Mouse (Mus musculus): ENCODE data around the gene Ror1.

The Ror1 gene

DNA sequence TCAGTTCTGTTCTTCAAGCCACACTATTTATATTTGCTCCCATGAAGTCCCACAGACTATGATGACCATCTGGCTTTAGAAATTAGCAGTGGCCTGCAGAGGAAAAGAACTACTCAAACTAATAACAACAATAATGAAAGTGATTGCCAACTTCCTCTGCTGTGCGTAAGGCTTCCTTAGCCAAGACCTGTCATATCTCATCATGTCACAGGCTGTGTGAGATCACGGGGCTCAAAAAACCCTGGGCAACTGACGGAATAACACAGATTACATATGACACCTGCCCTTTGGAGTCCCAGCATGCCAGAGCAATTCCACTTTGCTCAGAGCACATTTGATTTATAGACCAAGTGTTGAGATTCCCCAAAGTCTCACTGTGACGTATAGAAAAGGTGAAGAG is 123.4 kb downstream of the Ror1 start:
- DNase-seq, result no peak

DNA sequence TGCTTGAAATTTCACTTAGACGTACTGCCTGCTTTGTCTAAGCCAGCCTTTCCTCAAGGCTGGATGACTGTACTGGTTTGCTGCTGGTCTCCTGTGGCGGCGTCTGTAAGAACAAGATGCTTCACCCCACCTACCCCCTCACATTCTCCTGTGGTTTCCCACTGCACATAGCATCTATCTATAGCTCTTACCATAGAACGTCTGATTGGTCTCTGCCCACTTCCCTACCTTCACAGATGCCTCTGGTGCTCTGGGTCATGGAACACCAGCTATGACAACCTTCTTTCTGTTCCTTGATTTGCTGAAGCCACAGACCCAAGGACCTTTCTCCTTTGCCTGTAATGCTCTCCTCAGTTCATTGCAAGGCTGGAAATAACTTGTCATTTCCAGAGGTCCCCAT is 124.0 kb downstream of the Ror1 start:
- no peak for DNase-seq

DNA sequence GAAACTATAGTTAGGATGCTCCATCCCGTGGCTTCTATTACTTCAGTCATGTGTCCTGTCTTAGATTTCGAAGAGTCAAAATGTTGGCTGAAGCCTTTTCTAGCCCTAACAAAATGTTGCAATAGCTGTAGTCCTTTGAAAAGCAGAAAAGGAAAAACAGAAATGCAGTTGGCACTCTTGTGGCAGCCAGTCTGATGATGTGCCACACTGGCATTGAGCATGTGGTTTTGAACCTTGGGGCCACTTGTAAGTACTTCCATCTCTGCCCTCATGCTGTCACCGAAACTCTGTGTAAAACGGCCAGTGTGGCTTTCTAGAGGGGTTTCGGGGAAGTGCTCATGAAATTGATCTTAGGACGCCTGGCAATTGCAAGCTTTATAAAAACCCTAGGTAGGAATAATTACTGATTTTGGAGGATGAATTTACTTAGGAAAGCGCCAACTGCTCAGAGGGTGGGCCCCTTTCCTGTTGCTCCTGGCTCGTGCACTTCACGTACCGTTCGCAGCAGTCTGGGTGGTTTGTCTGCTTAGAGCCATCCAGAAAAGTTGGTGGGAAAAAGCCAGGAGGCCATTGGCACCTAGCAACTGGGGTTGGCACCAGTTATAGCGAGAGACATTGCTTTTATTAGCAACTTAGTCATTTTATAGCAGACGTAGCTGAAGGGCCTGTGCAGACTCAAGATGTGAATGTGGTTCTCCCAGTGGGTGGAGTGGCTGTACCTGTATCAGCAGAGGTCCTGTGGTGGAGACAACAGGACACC is 126.6 kb downstream of the Ror1 start:
- no peak for DNase-seq

DNA sequence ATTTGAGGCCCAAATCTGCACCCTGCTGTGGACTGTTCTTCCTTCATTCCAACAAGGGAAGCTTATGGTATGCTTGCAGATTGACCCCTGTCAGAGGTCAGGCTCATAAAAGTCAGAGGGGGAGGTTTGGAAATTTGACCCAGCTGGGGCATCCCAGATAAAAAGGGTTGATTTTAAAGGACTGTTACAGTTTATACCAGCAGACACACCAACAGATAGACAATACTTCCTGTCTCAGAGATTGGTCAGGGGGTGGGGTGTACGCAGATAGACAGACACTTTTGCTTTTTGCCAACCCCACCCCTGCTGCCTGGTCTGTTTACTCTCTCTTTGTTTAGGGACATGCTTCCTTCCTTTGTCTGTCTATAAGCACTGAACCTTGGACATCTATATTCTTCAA is 127.9 kb downstream of the Ror1 start:
- no peak for DNase-seq

DNA sequence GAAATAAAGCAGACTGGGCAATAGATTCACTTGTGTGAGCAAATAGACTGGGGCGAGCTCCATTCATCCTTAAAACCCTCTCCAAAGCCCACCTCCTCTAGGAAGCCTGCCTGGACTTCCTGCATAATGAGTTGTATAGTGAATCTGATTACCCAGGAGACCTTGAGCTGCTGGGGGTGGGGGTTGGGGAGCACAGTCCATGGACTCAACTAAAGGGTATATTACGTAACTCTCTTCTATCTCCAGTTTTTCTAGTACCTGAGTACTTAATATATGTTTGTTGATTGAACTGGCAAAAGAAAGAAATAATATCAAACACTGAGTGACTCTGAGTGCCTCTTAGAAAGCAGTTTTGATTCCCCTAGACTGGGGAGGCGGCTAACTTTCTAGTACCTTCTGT is 128.4 kb downstream of the Ror1 start:
- DNase-seq, result no peak

DNA sequence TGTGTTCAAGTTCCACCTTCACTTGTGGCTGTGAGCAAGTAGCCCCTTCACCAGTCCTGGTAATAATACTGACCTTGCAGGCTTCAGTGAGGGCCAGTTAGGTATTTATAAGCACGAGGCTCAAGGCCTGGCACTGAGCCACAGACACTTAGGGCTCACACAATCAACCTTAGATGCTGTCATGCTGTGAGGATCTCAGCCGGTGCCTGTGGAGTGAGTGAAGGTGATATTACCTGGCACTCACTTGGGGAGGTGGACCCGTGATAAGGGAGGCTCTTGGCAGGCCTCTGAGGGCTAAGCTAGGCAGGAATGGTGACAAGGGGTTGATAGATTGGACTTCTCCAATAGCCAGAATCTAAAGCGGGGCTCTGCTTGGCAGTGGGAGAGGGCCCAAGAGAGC is 131.0 kb downstream of the Ror1 start:
- DNase-seq, result no peak

DNA sequence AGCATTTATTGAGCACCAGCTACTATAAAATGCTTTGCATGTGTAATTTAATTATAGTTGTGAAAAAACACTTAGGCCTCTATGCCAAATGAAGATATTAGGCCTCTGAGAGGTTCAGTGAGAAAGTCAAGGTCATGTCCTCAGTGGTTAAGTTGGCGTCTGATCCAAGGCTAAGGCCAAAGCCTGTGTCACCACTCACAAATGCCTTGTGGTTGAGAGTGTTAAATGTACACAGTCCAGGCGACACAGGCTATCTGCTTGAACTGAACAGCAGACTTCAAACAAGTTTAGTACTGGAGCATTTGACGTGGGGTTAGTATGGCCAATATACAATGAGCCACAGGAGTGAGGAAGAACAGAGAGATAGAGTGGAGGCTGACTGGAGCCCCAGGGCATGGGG is 132.5 kb downstream of the Ror1 start:
- DNase-seq, result no peak

DNA sequence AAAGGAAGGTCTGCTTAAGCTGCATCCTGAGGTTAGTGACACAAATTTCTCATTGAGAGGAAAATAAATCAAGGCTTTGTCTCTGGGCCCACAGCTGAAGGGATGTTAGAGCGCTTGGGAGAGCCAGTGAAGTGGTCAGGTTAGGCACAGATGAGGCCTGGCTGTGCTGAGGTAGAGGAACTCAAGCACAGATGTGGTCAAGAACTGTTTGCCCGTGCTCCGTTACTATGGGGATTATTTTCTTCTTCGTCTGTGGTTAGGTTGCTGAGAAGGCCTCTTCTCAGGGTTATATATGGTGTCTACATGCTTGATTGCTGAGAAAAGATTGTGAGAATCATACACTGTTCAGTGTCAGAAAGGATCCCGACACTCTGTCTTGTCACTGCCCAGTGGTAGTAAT is 134.7 kb downstream of the Ror1 start:
- no peak for DNase-seq

DNA sequence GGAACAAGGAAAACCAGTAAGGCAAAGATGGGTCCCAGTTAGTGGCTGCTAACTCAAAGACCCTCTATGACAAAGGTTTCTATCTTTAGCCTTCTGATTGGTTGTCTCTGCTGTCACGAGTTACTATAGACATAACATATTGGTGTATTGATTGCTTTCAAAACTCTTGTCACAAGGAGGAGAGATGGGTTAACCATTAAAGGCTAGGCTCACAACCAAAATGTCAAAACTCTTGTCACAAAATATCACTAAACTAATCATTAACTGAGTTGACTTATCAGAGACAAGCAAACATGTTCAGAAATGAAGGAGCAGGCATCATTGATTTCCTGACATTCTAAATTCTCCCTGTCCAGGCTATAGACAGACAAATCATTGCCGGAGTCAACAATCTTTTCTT is 135.4 kb downstream of the Ror1 start:
- no peak for DNase-seq

DNA sequence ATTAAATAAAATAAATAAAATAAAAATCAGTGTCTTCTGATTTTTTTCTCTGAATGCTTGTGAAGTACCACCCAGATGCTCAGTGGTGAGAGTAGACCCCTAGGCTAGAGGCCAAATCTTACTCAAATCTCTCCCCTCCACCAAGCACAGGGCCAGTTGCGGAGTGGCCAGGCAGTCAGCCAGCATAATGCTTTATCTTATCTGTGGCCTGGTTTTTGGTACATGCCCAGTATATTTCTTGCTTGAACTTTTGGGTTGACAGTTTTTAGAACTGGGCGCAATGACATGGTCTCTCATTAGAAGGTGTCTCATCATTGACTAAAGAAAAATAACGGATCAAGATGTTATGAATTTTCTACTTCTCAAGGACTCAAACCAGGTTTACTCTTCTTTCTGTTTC is 136.3 kb downstream of the Ror1 start:
- DNase-seq, result no peak

DNA sequence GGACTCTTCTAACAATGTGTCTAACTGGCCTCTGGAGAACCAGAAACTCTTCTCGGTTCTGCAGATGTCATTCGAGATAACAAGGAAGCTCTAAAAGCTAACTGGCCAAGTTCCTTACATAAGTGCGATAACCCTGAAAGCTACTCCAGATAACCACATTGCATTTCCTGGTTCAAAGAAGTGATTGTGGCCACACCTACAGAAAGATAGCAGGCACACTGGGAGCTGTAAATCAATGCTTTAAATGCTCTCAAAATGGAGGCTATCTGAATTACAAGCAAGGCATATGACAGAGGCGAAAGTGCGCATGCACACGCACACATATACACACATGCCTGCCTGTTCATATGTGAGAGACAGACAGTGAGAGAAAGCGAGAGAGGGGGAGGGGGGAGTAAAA is 136.9 kb downstream of the Ror1 start:
- no peak for DNase-seq

DNA sequence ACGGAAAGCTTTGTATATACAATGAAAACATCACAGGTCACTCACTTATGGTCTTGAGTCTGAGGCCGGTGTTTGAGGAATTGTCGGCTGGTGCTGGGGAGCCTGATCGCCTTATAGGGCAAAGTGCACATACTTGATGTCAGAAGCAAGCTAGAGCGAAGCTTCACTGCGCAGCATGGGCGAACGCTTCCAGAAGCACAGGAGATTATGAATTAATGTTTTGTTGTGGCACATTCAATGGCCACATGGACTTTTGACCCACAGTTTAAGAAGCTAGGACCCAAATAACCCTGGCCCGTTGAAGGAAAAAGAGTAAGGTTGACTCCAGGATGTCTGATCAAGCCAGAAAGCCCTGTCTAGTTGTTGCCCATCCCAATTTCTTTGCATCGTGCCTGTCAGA is 138.2 kb downstream of the Ror1 start:
- no peak for DNase-seq

DNA sequence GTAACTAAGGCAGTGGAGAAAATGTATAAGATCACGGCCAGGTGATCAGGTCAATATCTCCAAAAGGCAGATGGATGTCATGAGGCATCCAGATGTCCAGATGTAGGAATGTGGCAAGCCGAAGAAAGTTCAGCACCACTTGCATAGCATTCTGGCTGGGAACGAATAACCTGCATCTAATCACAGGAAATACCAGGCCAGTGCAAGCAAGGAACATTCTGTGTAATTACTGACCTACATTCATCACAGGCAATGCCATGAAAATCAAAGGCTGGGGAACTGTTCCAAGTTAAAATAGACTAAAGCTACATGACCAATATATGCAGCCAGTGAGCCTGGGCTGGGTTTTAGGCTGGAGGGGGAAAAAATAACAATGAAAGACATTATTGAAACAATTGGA is 140.7 kb downstream of the Ror1 start:
- DNase-seq, result no peak

DNA sequence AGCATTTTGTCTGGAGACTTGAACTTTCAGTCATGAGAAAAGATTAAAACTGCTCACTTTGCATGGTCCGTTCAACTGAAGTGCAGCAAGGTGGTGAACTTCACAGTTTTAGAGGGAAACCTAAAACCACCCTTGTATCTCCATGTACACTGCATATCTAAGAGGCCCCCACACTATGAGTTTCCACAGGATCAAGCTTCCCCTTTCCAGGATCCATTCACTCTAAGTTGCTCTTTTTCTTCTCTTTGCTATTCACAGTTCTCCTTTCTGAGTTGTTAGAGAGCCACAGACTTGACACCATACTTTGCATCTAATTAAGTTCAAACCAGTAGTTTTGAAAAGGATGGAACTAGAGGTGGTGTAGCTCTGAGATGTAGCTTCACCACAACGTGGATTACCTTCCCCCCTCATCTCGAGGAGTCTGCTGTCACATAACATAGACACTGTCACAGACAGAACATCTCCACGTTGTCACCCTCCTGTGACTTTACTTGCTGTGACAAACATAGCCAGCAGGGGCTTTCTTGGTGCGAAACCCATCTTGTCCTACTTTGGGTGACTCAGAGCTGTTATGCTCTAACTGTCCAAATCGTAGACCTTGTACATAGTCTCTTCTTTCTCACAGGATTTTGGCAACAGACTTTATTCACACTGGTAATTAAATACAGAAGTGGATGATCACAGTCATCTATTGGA is 146.6 kb downstream of the Ror1 start:
- DNase-seq, result no peak

DNA sequence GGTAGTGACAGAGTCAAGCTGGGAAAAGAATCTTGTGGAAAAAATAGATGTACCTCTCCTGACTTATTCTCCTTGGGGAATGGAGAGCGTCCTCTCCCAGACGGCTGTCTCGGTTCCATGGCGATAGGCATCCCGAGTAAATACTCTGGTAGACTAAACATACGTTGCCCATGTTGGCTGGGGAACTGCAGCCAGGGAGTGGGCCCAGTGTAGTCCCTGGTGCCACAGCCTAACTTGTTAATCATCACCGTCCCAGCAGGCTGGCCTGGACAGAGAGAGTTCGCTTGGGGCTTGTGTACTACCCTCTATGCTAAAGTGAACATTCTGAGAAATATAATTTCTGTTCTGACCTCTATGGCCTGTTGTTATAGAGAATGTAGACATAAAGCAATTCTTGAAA is 148.7 kb downstream of the Ror1 start:
- no peak for DNase-seq

DNA sequence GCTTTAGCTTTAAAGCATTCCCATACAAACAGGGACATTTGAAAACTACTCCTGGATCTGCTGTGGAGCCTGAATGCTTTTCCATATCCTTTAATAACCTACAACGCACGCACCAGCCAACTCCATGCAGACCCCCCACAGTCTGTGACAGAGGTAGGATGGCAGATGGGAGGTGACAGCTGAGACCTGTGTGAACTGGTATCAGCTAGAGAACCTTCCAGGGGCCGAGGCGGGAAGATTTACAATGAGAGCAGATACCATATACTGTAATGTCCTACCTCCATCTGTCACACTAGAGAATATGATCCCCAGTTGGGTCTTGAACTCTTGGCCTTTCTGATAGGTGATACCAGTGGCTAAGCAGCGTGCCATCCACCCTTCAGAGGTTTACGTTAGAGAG is 149.1 kb downstream of the Ror1 start:
- DNase-seq, result no peak

DNA sequence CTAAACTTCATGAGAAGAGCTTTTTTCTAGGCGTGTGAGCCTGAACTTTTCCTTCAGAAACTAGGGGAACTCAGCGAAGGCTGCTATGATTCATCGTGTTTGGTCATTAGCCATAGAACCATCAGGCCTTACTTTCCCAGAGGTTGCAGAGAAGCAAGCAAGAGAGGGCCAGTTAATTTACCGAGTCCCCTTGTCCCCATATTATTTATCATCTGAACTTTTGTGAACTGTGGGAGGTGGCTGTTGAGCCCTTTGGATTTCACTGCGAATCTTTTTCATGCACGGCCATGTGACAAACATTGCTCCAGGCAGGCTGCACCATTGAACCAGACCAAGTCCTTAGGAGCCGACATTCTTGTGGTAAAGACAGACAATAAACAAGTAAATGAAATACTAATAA is 152.2 kb downstream of the Ror1 start:
- no peak for DNase-seq

DNA sequence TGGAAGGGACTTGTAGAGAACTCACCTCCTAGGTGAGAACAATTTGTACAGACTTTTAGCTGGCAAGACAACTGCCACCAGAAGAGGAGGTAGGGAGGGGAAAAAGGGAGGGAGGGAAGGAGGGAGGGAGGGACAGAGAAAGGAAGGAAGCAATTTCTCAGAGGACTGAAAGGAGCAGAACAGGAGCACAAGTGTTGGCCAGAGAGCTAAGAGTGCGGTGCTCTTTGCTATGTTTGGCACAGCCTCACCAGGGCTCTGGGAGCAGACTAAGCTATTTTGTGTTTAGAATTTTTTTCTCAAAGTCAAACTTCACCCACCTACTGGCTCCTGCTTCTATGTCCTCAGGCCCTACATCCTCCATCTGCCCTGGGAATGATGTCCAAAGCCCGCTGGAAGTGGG is 152.7 kb downstream of the Ror1 start:
- DNase-seq, result no peak

DNA sequence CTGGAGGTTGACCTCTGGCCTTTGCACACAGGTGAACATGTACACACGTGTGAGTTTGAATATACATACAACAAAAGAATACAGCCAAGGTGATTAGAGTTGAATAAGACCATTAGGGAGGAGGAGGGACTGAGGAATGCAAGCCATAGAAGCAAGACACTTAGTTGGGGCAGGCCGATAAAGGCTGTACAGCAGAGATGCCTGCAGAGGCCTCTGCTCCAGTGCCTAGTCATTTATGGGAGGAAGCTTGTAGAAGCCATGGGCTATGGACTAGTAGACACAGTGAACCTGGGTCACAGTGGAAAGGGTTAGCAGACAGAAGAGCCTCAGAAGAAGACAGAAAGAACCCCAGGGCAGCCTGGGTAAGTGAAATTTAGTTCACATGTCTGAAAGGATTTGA is 155.7 kb downstream of the Ror1 start:
- no peak for DNase-seq

DNA sequence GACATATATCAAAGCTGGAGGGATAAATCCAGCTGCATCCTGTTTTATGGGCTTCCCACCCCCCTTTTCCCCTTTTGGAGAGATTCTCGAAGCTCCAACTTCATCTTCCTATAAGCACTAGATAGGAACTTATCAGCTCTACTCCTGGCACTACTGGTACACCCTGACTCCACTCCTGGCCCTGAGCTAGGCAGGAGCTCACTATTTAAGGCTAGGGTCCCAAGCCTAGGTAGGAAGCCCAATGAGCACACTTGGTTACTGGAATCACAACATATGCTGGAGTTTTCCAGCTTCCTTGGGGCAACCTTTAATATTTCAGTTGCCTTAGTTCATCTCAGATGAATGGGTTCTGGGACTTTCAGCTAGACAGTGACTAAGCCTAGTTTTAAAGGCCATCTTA is 156.5 kb downstream of the Ror1 start:
- no peak for DNase-seq

DNA sequence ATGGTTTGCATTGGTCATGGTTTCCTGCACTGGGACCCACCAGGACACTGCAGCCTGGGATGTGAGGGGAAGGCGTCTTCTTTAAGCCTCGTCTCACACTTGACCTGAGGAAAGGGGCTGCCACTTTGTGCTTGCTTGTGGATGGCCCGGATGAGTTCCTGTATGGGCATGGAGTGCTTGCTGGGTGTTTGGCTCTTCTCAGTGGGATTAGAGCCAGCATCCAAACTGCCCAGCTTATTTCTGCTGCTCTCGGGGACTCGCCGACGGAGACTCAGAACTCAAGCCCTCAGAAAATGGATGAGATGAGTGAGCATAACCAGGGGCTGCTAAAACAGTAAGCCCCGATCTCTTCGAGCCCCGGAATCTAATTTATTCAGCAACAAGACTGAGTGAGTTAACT is 157.1 kb downstream of the Ror1 start:
- DNase-seq, result no peak

DNA sequence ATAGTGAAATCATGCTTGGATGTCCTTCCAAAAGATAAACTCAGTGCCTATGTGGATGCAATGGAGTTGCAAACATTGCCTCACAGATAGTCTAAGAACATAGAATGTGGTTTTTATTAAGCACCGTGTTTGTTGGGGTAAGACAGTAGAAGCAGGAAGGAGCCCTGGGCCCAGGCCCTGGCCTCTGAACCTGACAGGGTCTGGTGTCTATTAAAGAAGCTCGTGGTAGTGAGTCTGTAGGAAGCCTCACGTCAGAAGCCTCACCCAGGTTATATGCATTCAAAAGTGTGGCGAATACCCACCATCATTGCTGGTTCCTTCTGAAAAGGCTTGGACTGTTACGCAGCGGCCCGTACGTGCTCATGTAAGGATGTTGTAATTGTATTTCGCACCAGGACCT is 157.8 kb downstream of the Ror1 start:
- no peak for DNase-seq

DNA sequence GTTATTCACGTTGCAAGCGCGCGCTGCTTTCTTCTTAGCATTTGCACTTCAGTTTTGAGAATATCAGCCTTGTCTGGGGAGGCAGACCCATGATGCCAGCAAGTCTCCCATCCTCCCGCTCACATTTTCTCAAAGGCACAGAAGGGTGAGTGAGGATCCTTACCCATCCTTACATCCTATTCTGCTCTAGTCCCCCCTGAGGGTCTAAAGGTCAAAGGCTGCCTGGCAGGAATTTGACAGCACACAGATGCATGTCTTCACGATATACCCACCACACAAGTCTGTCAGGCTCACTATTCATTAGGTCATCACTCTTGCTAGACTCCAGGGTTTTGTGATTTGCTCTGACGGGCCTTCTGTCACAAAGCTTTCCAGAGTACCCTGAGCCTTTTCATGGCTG is 158.2 kb downstream of the Ror1 start:
- no peak for DNase-seq

DNA sequence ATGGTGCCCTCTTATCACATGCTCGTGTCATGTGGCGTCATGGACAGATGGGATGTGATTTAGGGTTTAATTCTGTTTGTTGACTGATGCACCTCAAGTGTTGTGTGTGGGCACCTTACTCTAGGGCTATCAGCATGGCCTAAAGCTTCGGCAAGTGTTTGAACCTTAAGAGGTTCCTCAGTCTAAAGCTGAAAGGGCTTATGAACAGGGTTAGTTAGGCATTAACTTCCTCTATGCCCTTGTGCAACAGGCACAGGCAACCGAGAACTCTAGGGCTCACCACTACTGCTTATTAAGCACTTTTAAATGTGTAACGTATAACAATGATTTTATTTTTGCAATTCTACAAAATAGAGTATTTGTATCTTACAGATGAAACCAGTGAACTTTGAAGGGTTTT is 162.9 kb downstream of the Ror1 start:
- no peak for DNase-seq

DNA sequence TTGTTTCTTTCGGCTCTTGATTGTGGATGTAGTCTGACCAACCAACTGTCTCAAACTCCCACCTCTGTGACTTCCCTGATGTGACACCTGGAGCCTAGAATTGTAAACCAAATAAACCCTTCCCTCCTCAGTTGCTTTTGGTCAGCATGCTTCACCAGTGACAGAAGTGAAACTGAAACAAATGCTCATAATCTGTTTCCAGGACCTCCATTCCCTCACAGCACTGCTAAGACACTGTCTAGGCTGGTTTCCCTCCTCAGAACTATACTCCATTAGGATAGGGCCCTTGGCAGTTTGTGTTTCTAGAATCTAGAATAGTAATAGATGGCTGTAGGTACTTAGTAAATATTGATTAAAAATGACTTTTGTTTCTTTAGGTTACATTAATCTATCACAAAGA is 168.3 kb downstream of the Ror1 start:
- no peak for DNase-seq

Data from thymus, postnatal 25 days (tissue).